Mouse (Mus musculus) myocyte (in vitro differentiated cells): Measurements from ENCODE around the gene Dlgap4.

ENCODE experiments used
- MAX ChIP-seq: IDR thresholded peaks from one replicate; pipeline ENCODE4 v1.6.1; 2011; ENCODE audit warnings: low read depth, mild to moderate bottlenecking, control low read depth
- POLR2A ChIP-seq: IDR thresholded peaks from one replicate; pipeline ENCODE4 v1.6.1; 2011; ENCODE audit warnings: low read depth, mild to moderate bottlenecking, control low read depth, moderate library complexity; ENCODE audit not compliant: insufficient read length
- POLR2AphosphoS2 ChIP-seq: IDR thresholded peaks from one replicate; pipeline ENCODE4 v1.6.1; 2011; ENCODE audit warnings: low read depth, control low read depth; ENCODE audit not compliant: insufficient read length
- REST ChIP-seq: IDR thresholded peaks from one replicate; pipeline ENCODE4 v1.6.1; 2011; ENCODE audit warnings: mild to moderate bottlenecking, control low read depth, moderate library complexity; ENCODE audit not compliant: insufficient read depth, insufficient read length
- SRF ChIP-seq: IDR thresholded peaks from one replicate; pipeline ENCODE4 v1.6.1; 2011; ENCODE audit warnings: low read depth; ENCODE audit not compliant: control insufficient read depth, insufficient read length
- USF1 ChIP-seq: IDR thresholded peaks from one replicate; pipeline ENCODE4 v1.6.1; 2011; ENCODE audit warnings: low read depth, mild to moderate bottlenecking, control low read depth, moderate library complexity

DNA sequence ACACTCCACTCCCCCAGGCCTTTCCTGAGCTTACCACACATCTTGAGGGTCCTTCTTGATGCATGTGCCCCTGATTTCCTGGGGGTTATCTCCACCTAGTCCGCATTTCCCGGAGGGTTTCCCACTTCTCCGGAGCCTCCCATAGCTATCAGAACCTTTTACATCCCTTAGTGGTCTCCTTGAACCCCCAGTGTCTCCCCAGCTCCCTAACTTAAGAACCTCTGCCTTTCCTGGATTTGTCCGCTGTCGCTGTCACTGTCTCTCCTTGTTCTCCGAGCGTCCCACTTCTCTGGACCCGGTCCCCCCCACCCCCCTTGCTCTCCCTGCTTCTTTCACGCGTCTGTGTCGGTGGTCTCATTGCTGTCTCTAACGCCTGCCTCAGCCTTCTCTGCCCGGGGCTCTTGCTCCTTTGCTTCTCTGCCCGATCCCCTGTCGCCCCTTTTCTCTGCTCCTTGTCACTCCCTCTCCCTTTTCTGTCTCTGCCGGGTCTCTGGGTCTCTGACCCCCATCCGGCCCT, 108.1 kb downstream of the Dlgap4 start:
- TF ChIP-seq REST (no peak), SRF (no peak), POLR2AphosphoS2 (no peak), POLR2A (no peak), MAX (no peak), USF1 (no peak)
